Mouse (Mus musculus): ENCODE measurements around the gene Sdk1.

The Sdk1 gene

GRCm38 (mm10) chr5:142111989-142112388 lies 870.7 kb downstream of the Sdk1 start:
- in situ Hi-C loops (cut with MboI; ENCODE audit: low pct_unique_long_range_greater_than_20kb in 1 of 2, low sequenced_read_pairs in 2 of 2, unreplicated experiment in 1 of 2) = no loop called here

- in situ Hi-C loops (cut with MboI; ENCODE audit: low pct_unique_long_range_greater_than_20kb in 1 of 2, low sequenced_read_pairs in 2 of 2, unreplicated experiment in 1 of 2) = no loop called here
Measured at GRCm38 (mm10) chr5:142113210-142114175, 872.2 kb downstream of the Sdk1 start.

- in situ Hi-C loops (cut with MboI; ENCODE audit: low pct_unique_long_range_greater_than_20kb in 1 of 2, low sequenced_read_pairs in 2 of 2, unreplicated experiment in 1 of 2) = no loop called here
Measured at GRCm38 (mm10) chr5:142127779-142128178, 886.5 kb downstream of the Sdk1 start.

GRCm38 (mm10) chr5:142128181-142128611 lies 886.9 kb downstream of the Sdk1 start:
- in situ Hi-C loops (cut with MboI; ENCODE audit: low pct_unique_long_range_greater_than_20kb in 1 of 2, low sequenced_read_pairs in 2 of 2, unreplicated experiment in 1 of 2) = no loop called here

GRCm38 (mm10) chr5:142130004-142130403 lies 888.7 kb downstream of the Sdk1 start:
- in situ Hi-C loops (cut with MboI; ENCODE audit: low pct_unique_long_range_greater_than_20kb in 1 of 2, low sequenced_read_pairs in 2 of 2, unreplicated experiment in 1 of 2) = no loop called here

GRCm38 (mm10) chr5:142139978-142140377 lies 898.7 kb downstream of the Sdk1 start:
- in situ Hi-C loops (cut with MboI; ENCODE audit: low pct_unique_long_range_greater_than_20kb in 1 of 2, low sequenced_read_pairs in 2 of 2, unreplicated experiment in 1 of 2) = no loop called here

GRCm38 (mm10) chr5:142149594-142149993 lies 908.3 kb downstream of the Sdk1 start:
- in situ Hi-C loops (cut with MboI; ENCODE audit: low pct_unique_long_range_greater_than_20kb in 1 of 2, low sequenced_read_pairs in 2 of 2, unreplicated experiment in 1 of 2) = no loop called here

GRCm38 (mm10) chr5:142150756-142151155 lies 909.5 kb downstream of the Sdk1 start:
- in situ Hi-C loops (cut with MboI; ENCODE audit: low pct_unique_long_range_greater_than_20kb in 1 of 2, low sequenced_read_pairs in 2 of 2, unreplicated experiment in 1 of 2) = loop anchor here in 1 of 2 experiments (10.0 kb wide), 1 partner anchor 164 kb away; no protein-coding TSS in a partner anchor

- in situ Hi-C loops (cut with MboI; ENCODE audit: low pct_unique_long_range_greater_than_20kb in 1 of 2, low sequenced_read_pairs in 2 of 2, unreplicated experiment in 1 of 2) = loop anchor here in 1 of 2 experiments (10.0 kb wide), 1 partner anchor 158 kb away; no protein-coding TSS in a partner anchor
Measured at GRCm38 (mm10) chr5:142156868-142157852, 915.9 kb downstream of the Sdk1 start.

GRCm38 (mm10) chr5:142163483-142163882 lies 922.2 kb downstream of the Sdk1 start:
- in situ Hi-C loops (cut with MboI; ENCODE audit: low pct_unique_long_range_greater_than_20kb in 1 of 2, low sequenced_read_pairs in 2 of 2, unreplicated experiment in 1 of 2) = no loop called here

- in situ Hi-C loops (cut with MboI; ENCODE audit: low pct_unique_long_range_greater_than_20kb in 1 of 2, low sequenced_read_pairs in 2 of 2, unreplicated experiment in 1 of 2) = no loop called here
Measured at GRCm38 (mm10) chr5:142173636-142174035, 932.3 kb downstream of the Sdk1 start.

- in situ Hi-C loops (cut with MboI; ENCODE audit: low pct_unique_long_range_greater_than_20kb in 1 of 2, low sequenced_read_pairs in 2 of 2, unreplicated experiment in 1 of 2) = no loop called here
Measured at GRCm38 (mm10) chr5:142178164-142178563, 936.9 kb downstream of the Sdk1 start.

- in situ Hi-C loops (cut with MboI; ENCODE audit: low pct_unique_long_range_greater_than_20kb in 1 of 2, low sequenced_read_pairs in 2 of 2, unreplicated experiment in 1 of 2) = no loop called here
Measured at GRCm38 (mm10) chr5:142179304-142179703, 938.0 kb downstream of the Sdk1 start.

GRCm38 (mm10) chr5:142181862-142182261 lies 940.6 kb downstream of the Sdk1 start:
- in situ Hi-C loops (cut with MboI; ENCODE audit: low pct_unique_long_range_greater_than_20kb in 1 of 2, low sequenced_read_pairs in 2 of 2, unreplicated experiment in 1 of 2) = no loop called here

- in situ Hi-C loops (cut with MboI; ENCODE audit: low pct_unique_long_range_greater_than_20kb in 1 of 2, low sequenced_read_pairs in 2 of 2, unreplicated experiment in 1 of 2) = no loop called here
Measured at GRCm38 (mm10) chr5:142188765-142189164, 947.5 kb downstream of the Sdk1 start.

- in situ Hi-C loops (cut with MboI; ENCODE audit: low pct_unique_long_range_greater_than_20kb in 1 of 2, low sequenced_read_pairs in 2 of 2, unreplicated experiment in 1 of 2) = no loop called here
Measured at GRCm38 (mm10) chr5:142209911-142210310, 968.6 kb downstream of the Sdk1 start.

GRCm38 (mm10) chr5:142212252-142212651 lies 971.0 kb downstream of the Sdk1 start:
- in situ Hi-C loops (cut with MboI; ENCODE audit: low pct_unique_long_range_greater_than_20kb in 1 of 2, low sequenced_read_pairs in 2 of 2, unreplicated experiment in 1 of 2) = no loop called here

GRCm38 (mm10) chr5:142215981-142216380 lies 974.7 kb downstream of the Sdk1 start:
- in situ Hi-C loops (cut with MboI; ENCODE audit: low pct_unique_long_range_greater_than_20kb in 1 of 2, low sequenced_read_pairs in 2 of 2, unreplicated experiment in 1 of 2) = no loop called here
